Mouse (Mus musculus) cerebellum, adult 2 months (tissue): ENCODE measurements at regions not wholly inside any gene's neighbourhood (a gene's known extent, or its start where the extent isn't known, plus 50 kb on each side); places are given as distances from the start of the nearest gene placed in this dataset.

Source experiments
- CTCF ChIP-seq: fragments of 200-500 bp; IDR thresholded peaks from 2 replicates; pipeline ENCODE4 v1.5.1; 2011; ENCODE audit warnings: low read depth, mild to moderate bottlenecking, control low read depth, low read length, moderate library complexity, borderline replicate concordance; ENCODE audit not compliant: insufficient read depth
- POLR2A ChIP-seq: fragments of 200-500 bp; IDR thresholded peaks from 2 replicates; pipeline ENCODE4 v1.6.1; 2011; ENCODE audit warnings: low read length, control low read depth, borderline replicate concordance; ENCODE audit not compliant: insufficient read depth

DNA sequence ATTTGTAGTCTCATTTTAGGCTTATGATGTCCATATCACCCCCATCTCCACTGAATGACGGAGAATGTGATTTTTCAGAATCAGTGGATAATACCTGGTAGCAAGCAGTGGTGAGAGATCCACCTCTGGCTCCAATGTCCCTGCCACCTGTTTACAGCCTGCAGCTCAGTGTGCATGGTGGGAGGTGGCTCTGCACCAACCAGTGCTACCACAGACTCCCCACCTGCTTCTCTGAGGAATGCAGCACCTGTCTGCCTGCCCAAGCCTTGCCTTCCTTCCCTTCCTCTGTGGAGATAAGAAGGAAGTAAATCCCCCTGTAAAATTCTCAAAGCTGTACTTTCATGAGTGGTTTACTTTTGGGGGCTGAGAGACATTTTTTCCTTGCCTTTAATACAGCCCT lies 95.9 kb upstream of the Shh start:
- TF ChIP-seq CTCF (no peak), POLR2A (no peak)
